Mouse (Mus musculus) erythroid progenitor cell, adult 5-6 weeks (primary cell): ENCODE data around the gene Cyp27b1. TPM values are rescaled to one million over a fixed set of nuclear protein-coding genes. Genes with fewer than 3 reads are reported as not detected.

Source experiments
- ATAC-seq: replicated peaks from 2 replicates; pipeline ENCODE4 v1.8.0; 2016; ENCODE audit warnings: moderate number of reproducible peaks, mild to moderate bottlenecking, moderate TSS enrichment, inconsistent platforms; ENCODE audit not compliant: poor library complexity, low FRiP score, severe bottlenecking
- total RNA-seq, 2 experiments: library from RNA; stranded (forward) in 1 of 2; stranded (reverse) in 1 of 2; fragments of 150-400 nt in 1 of 2; fragments of 186-747, 209-891 nt in 1 of 2; gene quantifications; 2 replicates each; pipeline versions ENCODE4 v1.2.3 to v1.2.4; 2015 to 2017; ENCODE audit warnings: low replicate concordance in 2 of 2

Cyp27b1 gene
- total RNA-seq, 2 experiments from 2014 or later, result not detected

DNA sequence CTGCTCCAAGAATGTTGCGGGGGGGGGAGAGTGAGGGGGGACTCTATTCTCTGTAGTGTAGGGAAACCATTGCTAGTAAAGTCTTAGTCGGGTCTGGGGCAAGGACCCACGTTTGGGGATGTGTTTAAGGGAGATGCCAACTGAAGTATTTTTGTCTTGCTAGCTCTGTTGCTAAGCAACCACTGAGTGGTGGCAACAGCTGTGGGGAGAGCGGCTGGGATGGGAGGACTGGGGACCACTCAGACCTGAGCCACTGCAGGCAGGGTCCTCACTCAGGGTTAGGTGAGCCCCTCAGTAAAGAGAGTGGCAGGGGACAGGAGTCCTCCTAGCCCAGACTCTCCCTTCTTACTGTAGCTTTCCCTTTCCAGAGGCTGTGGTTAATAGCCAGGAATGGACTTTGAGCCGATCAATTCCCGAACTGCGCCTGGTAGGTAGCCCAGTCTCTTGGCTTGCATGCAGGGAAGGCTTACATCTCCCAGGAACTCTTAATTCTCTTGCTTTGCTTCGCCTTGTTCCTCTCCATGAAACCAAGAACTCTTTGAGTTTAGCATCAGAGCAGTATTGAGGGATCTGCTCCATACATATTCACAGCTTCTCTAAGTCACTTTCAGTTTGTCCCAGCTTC, 34.1 kb downstream of the Cyp27b1 start:
- ATAC-seq, result no peak

DNA sequence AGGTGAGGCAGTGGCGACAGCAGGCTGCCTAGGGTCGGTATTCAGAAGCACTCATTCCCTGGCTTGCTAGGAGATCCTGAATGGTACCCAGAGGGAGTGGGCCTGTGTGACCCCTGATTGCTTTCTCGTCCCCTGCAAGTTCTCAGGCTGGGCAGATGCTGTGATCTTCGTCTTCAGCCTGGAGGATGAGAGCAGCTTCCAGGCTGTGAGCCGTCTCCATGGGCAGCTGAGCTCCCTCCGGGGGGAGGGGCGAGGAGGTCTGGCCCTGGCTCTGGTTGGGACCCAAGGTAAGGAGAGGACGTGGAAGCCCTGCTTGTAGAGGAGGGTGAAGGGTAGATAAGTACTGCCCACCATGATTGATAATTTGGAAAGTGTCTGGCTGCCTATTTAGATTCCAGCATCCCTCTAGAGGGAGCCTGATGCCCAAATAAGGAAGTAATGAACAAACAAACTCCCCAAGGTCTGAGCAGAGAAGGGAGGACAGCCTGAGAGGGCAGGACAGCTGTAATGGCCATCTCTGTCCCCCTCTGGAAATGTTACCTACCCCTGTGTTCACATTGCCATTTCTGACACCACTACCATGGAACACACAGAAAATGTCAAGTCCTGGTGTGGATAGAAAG, 35.4 kb downstream of the Cyp27b1 start:
- no peak for ATAC-seq

DNA sequence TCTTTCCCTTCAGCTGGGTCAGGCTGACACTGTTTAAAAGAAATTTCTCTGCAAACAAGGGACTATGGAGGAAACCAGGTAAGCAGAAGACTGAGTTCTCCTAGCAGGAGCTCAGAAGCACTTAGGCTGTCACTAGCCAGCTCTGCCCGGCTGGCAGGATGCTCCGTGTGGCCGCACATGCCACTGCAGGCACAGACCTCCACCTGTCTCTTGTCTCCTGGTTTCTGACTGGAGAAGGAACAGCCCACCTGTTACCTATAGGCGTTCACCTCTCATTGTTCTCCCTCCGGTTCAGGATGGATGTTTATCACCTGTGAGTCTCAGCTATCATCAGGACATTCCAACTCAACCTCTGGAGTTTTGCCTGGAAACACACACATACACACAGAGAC, 35.9 kb downstream of the Cyp27b1 start:
- ATAC-seq, result no peak

DNA sequence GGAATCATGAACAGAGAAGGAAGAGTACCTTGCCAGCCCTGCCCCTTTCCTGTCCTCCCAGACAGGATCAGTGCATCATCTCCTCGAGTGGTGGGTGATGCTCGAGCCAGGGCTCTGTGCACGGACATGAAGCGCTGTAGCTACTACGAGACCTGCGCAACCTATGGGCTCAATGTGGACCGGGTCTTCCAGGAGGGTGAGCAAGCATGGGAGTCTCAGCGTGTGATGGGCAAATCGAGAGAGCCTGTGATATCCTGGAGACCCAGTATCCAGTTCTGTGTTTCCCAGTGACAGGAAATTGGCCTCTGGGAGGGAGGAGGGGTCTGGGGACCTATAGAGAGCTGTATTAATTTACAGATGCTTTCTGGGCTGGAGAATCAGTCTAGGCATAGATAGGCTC, 37.0 kb downstream of the Cyp27b1 start:
- no peak for ATAC-seq

DNA sequence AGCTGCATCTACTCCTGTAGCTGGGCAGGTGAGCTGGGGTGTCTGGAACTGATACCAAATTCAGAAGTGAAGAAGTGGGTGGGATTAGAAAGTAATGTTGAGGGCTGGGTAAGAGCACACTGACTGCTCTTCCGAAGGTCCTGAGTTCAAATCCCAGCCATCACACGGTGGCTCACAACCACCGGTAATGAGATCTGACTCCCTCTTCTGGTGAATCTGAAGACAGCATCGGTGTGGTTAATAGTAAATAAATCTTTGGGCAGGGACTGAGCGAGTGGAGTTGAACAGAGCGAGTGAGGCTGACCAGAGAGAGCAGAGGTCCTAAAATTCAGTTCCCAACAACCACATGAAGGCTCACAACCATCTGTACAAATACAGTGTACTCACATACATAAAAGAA, 37.6 kb downstream of the Cyp27b1 start:
- ATAC-seq, result no peak

DNA sequence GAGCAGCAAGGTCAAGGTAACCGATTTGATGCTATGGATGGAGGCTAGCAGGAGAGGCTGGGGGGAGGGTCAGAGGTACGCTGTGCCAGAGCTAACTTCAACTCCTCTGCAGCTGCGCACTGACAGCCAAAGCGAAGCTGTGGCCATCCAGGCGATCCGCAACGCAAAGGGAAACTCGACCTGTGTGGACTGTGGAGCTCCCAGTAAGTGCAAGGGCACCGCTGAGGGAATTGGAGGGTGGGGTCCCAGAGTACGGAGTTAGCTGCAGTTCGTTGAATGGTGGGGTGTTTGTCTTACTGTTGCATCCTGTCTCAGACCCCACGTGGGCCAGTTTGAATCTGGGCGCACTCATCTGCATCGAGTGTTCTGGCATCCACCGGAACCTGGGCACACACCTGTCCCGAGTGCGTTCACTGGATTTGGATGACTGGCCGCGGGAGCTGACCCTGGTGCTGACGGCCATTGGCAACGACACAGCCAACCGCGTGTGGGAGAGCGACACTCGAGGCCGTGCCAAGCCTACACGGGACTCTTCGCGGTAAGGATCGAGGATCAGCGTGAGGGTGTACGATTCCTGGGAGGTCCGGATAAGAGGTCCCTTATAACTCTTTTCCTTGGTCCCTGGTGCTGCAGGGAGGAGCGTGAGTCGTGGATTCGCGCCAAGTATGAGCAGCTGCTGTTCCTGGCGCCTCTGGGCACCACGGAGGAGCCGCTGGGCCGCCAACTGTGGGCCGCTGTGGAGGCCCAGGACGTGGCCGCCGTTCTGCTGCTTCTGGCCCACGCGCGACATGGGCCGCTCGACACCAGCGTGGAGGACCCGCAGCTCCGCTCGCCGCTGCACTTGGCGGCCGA, 42.7 kb downstream of the Cyp27b1 start:
- no peak for ATAC-seq

DNA sequence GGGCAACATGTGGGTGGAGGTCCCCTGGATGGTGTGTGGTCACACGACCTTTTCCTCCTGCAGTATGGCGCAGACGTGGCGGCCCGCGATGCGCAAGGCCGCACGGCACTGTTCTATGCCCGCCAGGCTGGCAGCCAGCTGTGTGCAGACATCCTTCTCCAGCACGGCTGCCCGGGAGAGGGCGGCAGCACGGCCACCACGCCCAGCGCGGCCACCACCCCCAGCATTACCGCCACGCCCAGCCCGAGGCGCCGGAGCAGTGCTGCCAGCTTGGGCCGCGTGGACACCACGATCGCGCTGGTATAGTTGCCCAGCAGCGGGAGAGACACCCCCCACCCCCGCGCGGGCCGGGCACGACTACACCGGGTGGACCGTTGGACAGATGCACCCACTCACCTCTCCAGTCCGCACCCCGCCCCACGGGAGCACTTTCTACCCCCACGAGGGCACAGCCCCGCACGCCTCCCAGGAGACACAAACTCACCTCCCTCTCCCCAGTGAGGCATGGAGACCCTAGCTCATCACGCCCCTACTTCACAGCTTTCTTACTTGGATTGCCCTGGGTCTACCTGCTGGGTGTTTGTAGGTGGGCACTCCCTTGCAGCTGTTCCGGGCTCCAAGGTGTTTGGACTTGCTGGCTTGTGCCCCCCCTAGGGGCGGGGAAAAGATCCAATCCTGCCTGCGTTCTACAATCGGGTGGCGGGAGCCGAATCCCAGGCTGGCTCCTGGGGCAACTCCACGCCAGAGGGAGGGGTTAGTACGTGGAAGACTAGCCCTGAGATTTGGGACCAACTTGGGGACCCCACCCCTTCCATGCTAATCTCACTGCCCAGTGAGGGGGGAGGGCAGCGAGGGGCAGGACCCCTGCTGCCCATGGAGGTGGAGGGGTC, 43.7 kb downstream of the Cyp27b1 start:
- no peak for ATAC-seq

DNA sequence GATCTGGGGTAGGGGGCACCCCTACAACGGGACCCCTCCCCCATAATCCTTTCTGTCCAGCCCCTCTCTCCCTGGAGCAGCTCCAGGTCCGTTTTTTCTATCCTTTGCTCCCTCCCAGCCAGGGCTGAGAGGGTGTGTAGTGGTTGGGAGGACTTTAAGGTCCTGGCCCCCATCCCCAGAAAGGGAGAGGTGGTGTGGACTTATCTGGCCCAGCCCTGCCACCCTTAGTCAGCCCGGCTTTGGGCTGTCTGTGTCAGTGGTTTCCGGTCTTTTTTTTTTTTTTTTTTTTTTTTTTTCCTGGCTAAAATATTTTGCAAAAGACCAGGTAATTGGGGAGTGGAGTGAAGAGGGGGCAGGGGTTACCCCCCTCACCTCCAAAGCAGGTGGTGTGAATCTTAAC, 44.7 kb downstream of the Cyp27b1 start:
- no peak for ATAC-seq

DNA sequence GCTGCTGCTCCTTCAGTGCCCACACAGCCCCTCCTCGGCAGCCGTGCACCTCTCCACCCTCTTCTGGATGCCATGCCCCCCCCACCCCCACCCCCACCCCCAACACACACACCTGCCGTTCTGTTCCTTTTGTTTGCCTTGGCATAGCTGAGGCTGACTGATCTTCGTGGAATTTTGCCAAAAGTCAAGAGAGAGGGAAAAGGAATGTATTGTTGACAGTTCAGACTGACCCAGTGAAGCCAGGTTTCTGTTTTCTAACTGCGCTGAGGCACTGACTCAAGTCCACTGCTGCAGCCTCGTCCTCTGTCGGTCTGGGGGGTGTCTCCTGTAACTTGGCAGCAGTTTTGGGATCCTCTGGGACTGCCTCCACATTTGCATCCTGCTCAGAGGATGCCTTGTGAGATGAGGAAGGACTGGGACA, 46.3 kb downstream of the Cyp27b1 start:
- no peak for ATAC-seq

DNA sequence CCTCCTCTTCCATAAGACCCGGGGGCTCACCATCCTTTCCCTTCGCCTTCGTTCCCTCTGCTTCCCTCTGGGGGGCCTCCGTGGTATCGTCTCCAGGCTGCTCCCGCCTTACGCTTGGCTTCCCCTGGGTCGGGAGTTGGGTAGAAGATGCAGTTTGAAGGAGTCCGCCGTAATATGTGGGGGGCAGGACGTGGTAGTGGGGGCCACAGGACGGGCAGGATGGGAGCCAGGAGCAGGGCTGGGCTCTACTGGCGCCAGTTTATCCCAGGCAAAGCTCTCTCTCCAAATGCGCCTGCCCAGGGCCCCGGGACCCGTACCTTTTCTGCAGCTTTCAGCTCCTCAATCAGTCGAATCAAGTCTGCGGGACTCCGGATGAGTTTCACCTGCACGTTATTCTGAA, 50.5 kb downstream of the Cyp27b1 start:
- ATAC-seq, result no peak; the same call in 1 of the 2 replicates

DNA sequence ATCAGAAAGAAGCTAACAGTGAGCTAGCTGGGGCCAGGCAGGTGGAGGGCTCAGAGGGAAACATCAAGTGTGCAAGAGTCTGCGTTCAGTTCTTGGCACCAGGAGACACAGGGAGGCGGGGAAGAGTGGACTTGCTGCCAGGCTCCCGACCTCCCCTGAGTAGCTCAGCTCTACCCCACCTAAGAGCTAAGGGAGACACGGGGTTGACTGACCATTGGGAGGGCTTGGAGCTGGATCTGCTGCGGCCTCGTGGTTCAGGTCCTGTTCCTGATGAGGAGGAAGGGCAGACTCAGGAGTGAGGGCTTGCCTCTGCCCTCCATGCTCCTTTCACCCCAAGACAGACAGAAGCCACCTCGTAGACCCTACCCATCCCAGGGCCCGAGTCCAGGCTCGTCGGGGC, 51.1 kb downstream of the Cyp27b1 start:
- ATAC-seq, result no peak

DNA sequence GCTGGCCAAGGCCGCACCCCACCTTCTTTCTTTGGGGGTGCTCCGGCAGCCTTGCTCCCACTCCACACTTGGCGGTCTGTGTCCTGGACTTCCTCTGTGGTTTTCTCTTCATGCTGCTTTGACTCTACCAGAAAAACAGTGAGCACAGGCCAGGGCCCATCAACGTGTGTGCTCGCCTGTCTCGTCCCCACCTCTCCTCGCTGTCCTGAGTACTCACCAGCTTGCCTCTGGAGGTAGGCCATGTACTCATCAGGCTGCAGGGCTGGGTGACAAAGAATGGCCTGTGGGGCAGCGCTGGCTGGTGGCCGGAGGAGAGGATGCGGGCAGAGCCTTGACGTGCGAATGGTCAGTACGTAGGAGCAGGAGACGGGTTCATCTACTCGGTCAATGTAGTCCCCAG, 51.8 kb downstream of the Cyp27b1 start:
- ATAC-seq, result no peak

DNA sequence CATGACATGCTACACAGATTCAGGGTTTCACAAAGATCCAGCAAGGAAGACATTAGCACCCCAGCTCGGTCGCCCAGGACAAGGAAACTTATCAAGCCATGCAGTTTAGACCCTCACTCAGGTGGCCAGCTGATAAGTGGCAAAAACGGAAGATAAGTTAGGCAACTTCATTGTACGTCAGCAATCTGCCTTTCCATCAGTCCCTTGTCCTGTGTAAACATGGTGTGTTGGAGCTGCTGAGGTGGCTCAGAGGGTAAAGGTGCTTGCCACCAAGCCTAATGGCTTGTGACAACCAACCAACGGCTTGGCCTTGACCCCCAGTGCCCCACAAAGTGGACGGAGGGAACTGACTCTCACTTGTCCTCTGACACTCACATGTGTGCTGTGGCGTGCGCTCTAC, 52.4 kb downstream of the Cyp27b1 start:
- ATAC-seq, result no peak

DNA sequence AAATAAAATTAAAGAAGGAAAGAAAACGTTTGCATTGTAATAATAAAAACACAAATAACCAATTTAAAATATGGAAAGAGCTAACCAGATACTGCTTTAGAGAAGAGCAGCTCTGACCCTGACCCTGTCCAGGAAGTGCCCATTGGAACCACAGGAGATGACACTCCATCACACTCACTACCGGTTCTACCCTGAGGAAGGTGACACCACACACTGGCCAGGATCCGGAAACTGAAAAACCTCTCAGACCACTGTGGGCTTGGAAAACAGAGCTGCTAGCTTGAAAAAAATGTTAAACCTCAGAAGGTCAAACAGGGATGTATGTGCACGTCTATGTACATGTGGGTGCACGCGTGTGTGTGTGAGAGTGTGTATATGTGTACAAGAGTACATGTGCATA, 53.1 kb downstream of the Cyp27b1 start:
- no peak for ATAC-seq

Other genes starting within 250 kb of the Cyp27b1 start
- 3.6 TPM in 1 of 2 replicates, not detected in the other for gene Atp23, start 146.9 kb upstream of the Cyp27b1 start, total RNA-seq (2015; ENCODE audit: low replicate concordance)
- gene Atp23, start 146.9 kb upstream of the Cyp27b1 start, total RNA-seq (2017; ENCODE audit: low replicate concordance), result 0.51 and 1.7 TPM in 2 replicates
- 18.0 and 19.7 TPM in 2 replicates for gene Ctdsp2, start 69.5 kb upstream of the Cyp27b1 start, total RNA-seq (2015; ENCODE audit: low replicate concordance)
- gene Ctdsp2, start 69.5 kb upstream of the Cyp27b1 start, total RNA-seq (2017; ENCODE audit: low replicate concordance), result 8.5 and 10.3 TPM in 2 replicates
- not detected in 2 replicates for gene Avil, start 47.5 kb upstream of the Cyp27b1 start, total RNA-seq (2015; ENCODE audit: low replicate concordance)
- not detected in 2 replicates for gene Avil, start 47.5 kb upstream of the Cyp27b1 start, total RNA-seq (2017; ENCODE audit: low replicate concordance)
- gene Tsfm, start 17.4 kb upstream of the Cyp27b1 start, total RNA-seq (2015; ENCODE audit: low replicate concordance), result 12.6 and 14.4 TPM in 2 replicates
- 4.2 and 6.5 TPM in 2 replicates for gene Tsfm, start 17.4 kb upstream of the Cyp27b1 start, total RNA-seq (2017; ENCODE audit: low replicate concordance)
- 3.4 and 6.5 TPM in 2 replicates for gene Mettl1, start 6.8 kb upstream of the Cyp27b1 start, total RNA-seq (2015; ENCODE audit: low replicate concordance)
- 0.23 and 1.9 TPM in 2 replicates for gene Mettl1, start 6.8 kb upstream of the Cyp27b1 start, total RNA-seq (2017; ENCODE audit: low replicate concordance)
- not detected in 2 replicates for gene Eef1akmt3, start 6.7 kb upstream of the Cyp27b1 start, total RNA-seq (2015; ENCODE audit: low replicate concordance)
- not detected in 2 replicates for gene Eef1akmt3, start 6.7 kb upstream of the Cyp27b1 start, total RNA-seq (2017; ENCODE audit: low replicate concordance)
- not detected in 2 replicates for gene March9, start 11.9 kb downstream of the Cyp27b1 start, total RNA-seq (2015; ENCODE audit: low replicate concordance)
- gene March9, start 11.9 kb downstream of the Cyp27b1 start, total RNA-seq (2017; ENCODE audit: low replicate concordance), result not detected in 2 replicates
- gene Cdk4, start 15.3 kb downstream of the Cyp27b1 start, total RNA-seq (2015; ENCODE audit: low replicate concordance), result 84.3 and 107 TPM in 2 replicates
- gene Cdk4, start 15.3 kb downstream of the Cyp27b1 start, total RNA-seq (2017; ENCODE audit: low replicate concordance), result 42.7 and 99.2 TPM in 2 replicates
- 13.0 and 18.0 TPM in 2 replicates for gene Tspan31, start 22.0 kb downstream of the Cyp27b1 start, total RNA-seq (2015; ENCODE audit: low replicate concordance)
- gene Tspan31, start 22.0 kb downstream of the Cyp27b1 start, total RNA-seq (2017; ENCODE audit: low replicate concordance), result 6.6 and 8.5 TPM in 2 replicates
- gene Agap2, start 27.0 kb downstream of the Cyp27b1 start, total RNA-seq (2015; ENCODE audit: low replicate concordance), result 1.1 and 3.8 TPM in 2 replicates
- 2.2 and 51.8 TPM in 2 replicates for gene Agap2, start 27.0 kb downstream of the Cyp27b1 start, total RNA-seq (2017; ENCODE audit: low replicate concordance)
- 36.5 and 37.5 TPM in 2 replicates for gene Os9, start 72.9 kb downstream of the Cyp27b1 start, total RNA-seq (2015; ENCODE audit: low replicate concordance)
- gene Os9, start 72.9 kb downstream of the Cyp27b1 start, total RNA-seq (2017; ENCODE audit: low replicate concordance), result 57.2 and 70.0 TPM in 2 replicates
- gene B4galnt1, start 117.0 kb downstream of the Cyp27b1 start, total RNA-seq (2015; ENCODE audit: low replicate concordance), result 25.2 and 34.2 TPM in 2 replicates
- gene B4galnt1, start 117.0 kb downstream of the Cyp27b1 start, total RNA-seq (2017; ENCODE audit: low replicate concordance), result 10.7 and 14.0 TPM in 2 replicates
- not detected in 2 replicates for gene Slc26a10, start 132.4 kb downstream of the Cyp27b1 start, total RNA-seq (2015; ENCODE audit: low replicate concordance)
- gene Slc26a10, start 132.4 kb downstream of the Cyp27b1 start, total RNA-seq (2017; ENCODE audit: low replicate concordance), result not detected in 2 replicates
- gene Arhgef25, start 141.8 kb downstream of the Cyp27b1 start, total RNA-seq (2015; ENCODE audit: low replicate concordance), result 0.72 TPM in 1 of 2 replicates, not detected in the other
- gene Arhgef25, start 141.8 kb downstream of the Cyp27b1 start, total RNA-seq (2017; ENCODE audit: low replicate concordance), result 0.13 and 10.1 TPM in 2 replicates
- 18.9 and 22.0 TPM in 2 replicates for gene Dtx3, start 147.5 kb downstream of the Cyp27b1 start, total RNA-seq (2015; ENCODE audit: low replicate concordance)
- 6.3 and 11.9 TPM in 2 replicates for gene Dtx3, start 147.5 kb downstream of the Cyp27b1 start, total RNA-seq (2017; ENCODE audit: low replicate concordance)
- 31.4 and 61.6 TPM in 2 replicates for gene Pip4k2c, start 163.3 kb downstream of the Cyp27b1 start, total RNA-seq (2015; ENCODE audit: low replicate concordance)
- 37.8 and 46.2 TPM in 2 replicates for gene Pip4k2c, start 163.3 kb downstream of the Cyp27b1 start, total RNA-seq (2017; ENCODE audit: low replicate concordance)
- not detected in 2 replicates for gene Kif5a, start 215.1 kb downstream of the Cyp27b1 start, total RNA-seq (2015; ENCODE audit: low replicate concordance)
- not detected in 2 replicates for gene Kif5a, start 215.1 kb downstream of the Cyp27b1 start, total RNA-seq (2017; ENCODE audit: low replicate concordance)
- gene Dctn2, start 218.1 kb downstream of the Cyp27b1 start, total RNA-seq (2015; ENCODE audit: low replicate concordance), result 72.9 and 75.0 TPM in 2 replicates
- gene Dctn2, start 218.1 kb downstream of the Cyp27b1 start, total RNA-seq (2017; ENCODE audit: low replicate concordance), result 64.0 and 70.5 TPM in 2 replicates
- gene Mbd6, start 240.8 kb downstream of the Cyp27b1 start, total RNA-seq (2015; ENCODE audit: low replicate concordance), result 55.8 and 69.6 TPM in 2 replicates
- 10.7 and 15.0 TPM in 2 replicates for gene Mbd6, start 240.8 kb downstream of the Cyp27b1 start, total RNA-seq (2017; ENCODE audit: low replicate concordance)